Mouse (Mus musculus): ENCODE results near the gene 5730409E04Rik.

DNA sequence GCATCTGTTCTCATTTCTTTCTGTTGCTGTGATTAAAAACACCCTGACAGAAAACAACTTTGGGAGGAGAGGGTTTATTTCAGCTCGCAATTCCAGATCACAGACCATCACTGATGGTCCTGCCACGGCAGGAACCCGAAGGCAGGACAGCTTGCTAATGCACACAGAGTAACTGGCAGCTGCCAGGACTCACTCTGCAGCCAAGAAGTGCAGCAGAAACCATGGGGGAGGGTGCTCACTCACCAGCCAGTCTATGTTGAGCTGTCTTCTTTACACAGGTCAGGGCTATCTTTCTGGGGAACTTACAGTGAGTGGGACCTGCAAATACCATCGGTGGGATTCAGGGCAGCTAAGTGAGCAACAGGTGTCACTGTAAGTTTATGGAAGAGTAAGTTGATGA, 27.8 kb downstream of the 5730409E04Rik start:
- TF ChIP-seq CHD2 (IDR thresholded peaks at IDR 0.05; ENCODE audit: low read depth, low read length) (no peak), HCFC1 (IDR thresholded peaks at IDR 0.05; ENCODE audit: borderline replicate concordance, insufficient read depth, low read length) (no peak)

All from ES-E14 (cell line).